Mouse (Mus musculus) heart, adult 2 months (tissue): ENCODE results near the gene Gnao1. TPM values are rescaled to one million over a fixed set of nuclear protein-coding genes. Genes with fewer than 3 reads are reported as not detected.
A peak's percentile ranks its signal among the peaks of the same experiment; 100 is the strongest.

Source experiments
- DNase-seq, 2 experiments: peaks; one replicate each; pipeline ENCODE4 v3.0.0; 2021
- H3K27ac ChIP-seq: fragments of 200-600 bp; 2 replicates; pipeline ENCODE4 v1.8.1; 2022
- H3K27me3 ChIP-seq: fragments of 200-500 bp; 2 replicates; pipeline ENCODE4 v1.6.1; 2012; ENCODE audit warnings: mild to moderate bottlenecking, low read length, inconsistent platforms, mixed read lengths; ENCODE audit not compliant: control insufficient read depth, insufficient read depth
- H3K36me3 ChIP-seq: fragments of 200-500 bp; 2 replicates; pipeline ENCODE4 v1.6.1; 2012; ENCODE audit warnings: low read length, inconsistent platforms; ENCODE audit not compliant: control insufficient read depth, insufficient read depth
- H3K4me1 ChIP-seq: fragments of 200-500 bp; 2 replicates; pipeline ENCODE4 v1.6.1; 2011; ENCODE audit warnings: low read length; ENCODE audit not compliant: control insufficient read depth, insufficient read depth
- H3K4me3 ChIP-seq: fragments of 200-600 bp; 2 replicates; pipeline ENCODE4 v1.8.1; 2022
- H3K79me2 ChIP-seq: fragments of 200-500 bp; replicated peaks from 2 replicates; pipeline ENCODE4 v1.6.1; 2012; ENCODE audit warnings: mild to moderate bottlenecking, inconsistent platforms, low read length, moderate library complexity, mixed read lengths; ENCODE audit not compliant: control insufficient read depth, insufficient read depth
- H3K9ac ChIP-seq: fragments of 200-500 bp; 2 replicates; pipeline ENCODE4 v1.6.1; 2012; ENCODE audit warnings: low read depth, mild to moderate bottlenecking, control low read depth, inconsistent platforms, low read length, mixed read lengths
- CTCF ChIP-seq: fragments of 200-600 bp; IDR thresholded peaks from 2 replicates; pipeline ENCODE4 v1.8.1; 2022; ENCODE audit warnings: antibody characterized with exemption, mild to moderate bottlenecking, moderate library complexity
- EP300 ChIP-seq: fragments of 200-500 bp; IDR thresholded peaks from 2 replicates; pipeline ENCODE4 v1.6.1; 2011; ENCODE audit warnings: low read depth, low read length, control low read depth; ENCODE audit not compliant: insufficient read depth
- POLR2A ChIP-seq: fragments of 200-500 bp; IDR thresholded peaks from 2 replicates; pipeline ENCODE4 v1.6.1; 2011; ENCODE audit warnings: mild to moderate bottlenecking, low read depth, low read length, control low read depth; ENCODE audit not compliant: insufficient read depth
- WGBS: fragments of 180-500 bp; shearing (Covaris S2); methylation state at CpG from one replicate; pipeline ENCODE4 v1.1.7; 2018; 5-methylcytosine and 5-hydroxymethylcytosine counted together
- intact Hi-C: fragments of 180-260 bp; cut with DNase I; formaldehyde crosslinking; loops from one replicate; pipeline ENCODE4 v1.15.1; 2025
- polyA plus RNA-seq: library from polyadenylated mRNA; depleted of rRNA; stranded (reverse); fragments of >200 nt; gene quantifications from 2 replicates; pipeline ENCODE4 v1.2.3, GENCODE M21; 2012
- total RNA-seq, 2 experiments: library from RNA; stranded (reverse); gene quantifications; 2 replicates each; pipeline ENCODE4 v1.2.3; 2021

The Gnao1 gene
- total and polyA plus RNA-seq, 3 experiments: 22.4 to 28.3 (median 23.7) TPM

GRCm38 (mm10) chr8:93852087-93852645 is 42.4 kb downstream of the Gnao1 start:
- peak overlapping the region; percentile 31 for H3K27ac ChIP-seq
- WGBS: 61% methylated on average over 11 of the region's 11 CpGs
- H3K4me3 ChIP-seq: no peak overlapping the region
- intact Hi-C loops: no loop called here
- TF ChIP-seq CTCF (no peak), POLR2A (no peak), EP300 (no peak)
- no peaks in the 10 kb centered on the region for H3K36me3 ChIP-seq
- H3K27me3 ChIP-seq: no peaks in the 10 kb centered on the region
- H3K9ac ChIP-seq: no peak overlapping the region
- no peaks in the 10 kb centered on the region for H3K79me2 ChIP-seq
- H3K4me1 ChIP-seq: peaks cover 6% of the 10 kb centered on the region
- no peak for DNase-seq

GRCm38 (mm10) chr8:93852851-93853461 is 43.2 kb downstream of the Gnao1 start:
- Histone ChIP-seq H3K79me2 (no peaks in the 10 kb centered on the region), H3K27me3 (no peaks in the 10 kb centered on the region), H3K4me1 (peaks cover 6% of the 10 kb centered on the region), H3K4me3 (no peak overlapping the region), H3K9ac (no peak overlapping the region), H3K36me3 (no peaks in the 10 kb centered on the region), H3K27ac (peak overlapping the region; percentile 51)
- 76% methylated on average over 9 of the region's 9 CpGs for WGBS
- DNase-seq: no peak
- intact Hi-C loops: no loop called here
- TF ChIP-seq POLR2A (no peak), CTCF (no peak), EP300 (no peak)

- H3K4me3 ChIP-seq: no peak overlapping the region
- DNase-seq: no peak
- H3K79me2 ChIP-seq: no peaks in the 10 kb centered on the region
- peaks cover 3% of the 10 kb centered on the region for H3K4me1 ChIP-seq
- WGBS: 49% methylated on average over 5 of the region's 5 CpGs
- intact Hi-C loops: no loop called here
- no peak for TF ChIP-seq CTCF
- no peak for TF ChIP-seq POLR2A
- no peak for TF ChIP-seq EP300
- no peaks in the 10 kb centered on the region for H3K27me3 ChIP-seq
- no peak overlapping the region for H3K27ac ChIP-seq
- no peaks in the 10 kb centered on the region for H3K36me3 ChIP-seq
- H3K9ac ChIP-seq: no peak overlapping the region
These were observed 44.9 kb downstream of the Gnao1 start for GRCm38 (mm10) chr8:93854676-93855075.

GRCm38 (mm10) chr8:93855272-93855671 is 45.5 kb downstream of the Gnao1 start:
- WGBS: 53% methylated on average over 4 of the region's 4 CpGs
- H3K4me3 ChIP-seq: no peak overlapping the region
- no peak overlapping the region for H3K9ac ChIP-seq
- peaks cover 3% of the 10 kb centered on the region for H3K4me1 ChIP-seq
- H3K27ac ChIP-seq: no peak overlapping the region
- H3K36me3 ChIP-seq: no peaks in the 10 kb centered on the region
- DNase-seq: no peak
- intact Hi-C loops: no loop called here
- H3K27me3 ChIP-seq: no peaks in the 10 kb centered on the region
- TF ChIP-seq CTCF (no peak), POLR2A (no peak)
- no peaks in the 10 kb centered on the region for H3K79me2 ChIP-seq

- Histone ChIP-seq H3K36me3 (no peaks in the 10 kb centered on the region), H3K4me1 (peaks cover 3% of the 10 kb centered on the region), H3K4me3 (no peak overlapping the region), H3K9ac (no peak overlapping the region), H3K27me3 (no peaks in the 10 kb centered on the region), H3K27ac (no peak overlapping the region), H3K79me2 (no peaks in the 10 kb centered on the region)
- no peak for DNase-seq
- TF ChIP-seq EP300 (no peak), POLR2A (no peak), CTCF (no peak)
- intact Hi-C loops: no loop called here
- 65% methylated on average over 4 of the region's 4 CpGs for WGBS
These were observed 47.4 kb downstream of the Gnao1 start for GRCm38 (mm10) chr8:93857144-93857543.

- no peaks in the 10 kb centered on the region for H3K36me3 ChIP-seq
- 89% methylated on average over 1 of the region's 1 CpGs for WGBS
- H3K79me2 ChIP-seq: no peaks in the 10 kb centered on the region
- DNase-seq: no peak
- H3K27me3 ChIP-seq: no peaks in the 10 kb centered on the region
- no peak overlapping the region for H3K27ac ChIP-seq
- no peak overlapping the region for H3K9ac ChIP-seq
- peaks cover 3% of the 10 kb centered on the region for H3K4me1 ChIP-seq
- TF ChIP-seq POLR2A (no peak), CTCF (no peak), EP300 (no peak)
- intact Hi-C loops: no loop called here
- no peak overlapping the region for H3K4me3 ChIP-seq
These were observed 48.5 kb downstream of the Gnao1 start for GRCm38 (mm10) chr8:93858286-93858685.
